Mouse (Mus musculus): ENCODE measurements around the gene Pfdn4.

DNA sequence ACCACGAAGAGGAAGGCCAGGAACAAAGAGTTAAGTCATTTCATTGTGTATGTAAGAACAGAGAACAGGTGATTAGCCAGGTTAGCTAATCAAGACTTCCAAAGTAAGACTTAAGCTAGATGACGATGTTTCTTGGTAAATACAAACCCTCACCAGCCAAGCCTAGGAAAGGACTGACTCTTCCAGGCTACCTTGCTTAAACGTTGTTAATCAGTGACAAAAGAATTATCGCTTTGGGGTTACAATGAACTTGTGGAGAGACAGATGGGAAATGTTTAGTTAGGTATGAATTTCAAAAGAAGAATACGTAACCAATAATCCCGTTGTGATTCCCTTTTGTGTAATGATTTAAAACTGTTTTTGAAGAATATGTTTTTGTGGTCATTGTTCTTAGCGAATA lies 48.7 kb downstream of the Pfdn4 start:
- TF ChIP-seq CTCF (IDR thresholded peaks at IDR 0.05; ENCODE audit: low read depth) (no peak), EP300 (optimal IDR thresholded peaks at IDR 0.05) (no peak)
